Mouse (Mus musculus) neural tube, embryonic 11.5 days (tissue): ENCODE measurements around the gene Rfpl4. TPM values are rescaled to one million over a fixed set of nuclear protein-coding genes. Genes with fewer than 3 reads are reported as not detected.

Experiments
- microRNA-seq: library from miRNA; unstranded; fragments of <30 nt; microRNA quantifications from one replicate; pipeline ENCODE4, GENCODE M21; 2016
- polyA plus RNA-seq: library from polyadenylated mRNA; unstranded; fragments of >200 nt; fragmentation: Nextera tagmentation; extraction: Ambion mirVana; gene quantifications from 2 replicates; pipeline ENCODE4 v1.2.1, GENCODE M21; 2014

Gene Rfpl4
- polyA plus RNA-seq, 1 experiment from 2014 or later, result not detected

Small RNA genes lying within 50 kb of the gene (microRNA-seq; reads per million reads assigned to microRNA genes)
- gene Gm26217, result not detected

Other genes starting within 250 kb of the Rfpl4 start
- gene Isoc2b, start 246.7 kb downstream of the Rfpl4 start, polyA plus RNA-seq, result 2.4 and 2.5 TPM in 2 replicates
- gene Isoc2a, start 239.8 kb downstream of the Rfpl4 start, polyA plus RNA-seq, result 0.49 and 0.82 TPM in 2 replicates
- 0.29 TPM in 1 of 2 replicates, not detected in the other for gene Gm36210, start 210.4 kb downstream of the Rfpl4 start, polyA plus RNA-seq
- 3.5 and 3.8 TPM in 2 replicates for gene Zfp628, start 201.7 kb downstream of the Rfpl4 start, polyA plus RNA-seq
- 6.4 and 7.1 TPM in 2 replicates for gene Nat14, start 194.9 kb downstream of the Rfpl4 start, polyA plus RNA-seq
- 2.8 and 3.3 TPM in 2 replicates for gene Ssc5d, start 191.2 kb downstream of the Rfpl4 start, polyA plus RNA-seq
- not detected in 2 replicates for gene Sbk2, start 152.5 kb downstream of the Rfpl4 start, polyA plus RNA-seq
- 0.09 TPM in 1 of 2 replicates, not detected in the other for gene Sbk3, start 145.8 kb downstream of the Rfpl4 start, polyA plus RNA-seq
- 41.6 and 47.8 TPM in 2 replicates for gene Zfp579, start 120.8 kb downstream of the Rfpl4 start, polyA plus RNA-seq
- 7.8 and 10.1 TPM in 2 replicates for gene Zfp524, start 102.5 kb downstream of the Rfpl4 start, polyA plus RNA-seq
- gene Fiz1, start 102.3 kb downstream of the Rfpl4 start, polyA plus RNA-seq, result 50.2 and 50.6 TPM in 2 replicates
- 0.36 and 1.1 TPM in 2 replicates for gene Gm44973, start 101.5 kb downstream of the Rfpl4 start, polyA plus RNA-seq
- gene Zfp865, start 96.6 kb downstream of the Rfpl4 start, polyA plus RNA-seq, result 5.5 and 5.6 TPM in 2 replicates
- gene Ccdc106, start 96.4 kb downstream of the Rfpl4 start, polyA plus RNA-seq, result 6.4 and 8.3 TPM in 2 replicates
- gene 4632433K11Rik, start 82.8 kb downstream of the Rfpl4 start, polyA plus RNA-seq, result 0.50 TPM in 1 of 2 replicates, not detected in the other
- gene Zfp784, start 78.5 kb downstream of the Rfpl4 start, polyA plus RNA-seq, result 2.7 and 3.2 TPM in 2 replicates
- 42.3 and 48.9 TPM in 2 replicates for gene Zfp580, start 65.4 kb downstream of the Rfpl4 start, polyA plus RNA-seq
- 167 and 186 TPM in 2 replicates for gene U2af2, start 54.8 kb downstream of the Rfpl4 start, polyA plus RNA-seq
- 64.8 and 67.4 TPM in 2 replicates for gene Epn1, start 36.7 kb downstream of the Rfpl4 start, polyA plus RNA-seq
- gene Rasl2-9, start 9.0 kb upstream of the Rfpl4 start, polyA plus RNA-seq, result not detected in 2 replicates
- not detected in 2 replicates for gene Vmn1r55, start 32.7 kb upstream of the Rfpl4 start, polyA plus RNA-seq
- not detected in 2 replicates for gene Vmn1r56, start 79.8 kb upstream of the Rfpl4 start, polyA plus RNA-seq
- not detected in 2 replicates for gene Vmn1r57, start 101.5 kb upstream of the Rfpl4 start, polyA plus RNA-seq
- not detected in 2 replicates for gene Gm5065, start 233.6 kb upstream of the Rfpl4 start, polyA plus RNA-seq
- gene Nlrp2, start 234.1 kb upstream of the Rfpl4 start, polyA plus RNA-seq, result not detected in 2 replicates